In the genomic region with DNA sequence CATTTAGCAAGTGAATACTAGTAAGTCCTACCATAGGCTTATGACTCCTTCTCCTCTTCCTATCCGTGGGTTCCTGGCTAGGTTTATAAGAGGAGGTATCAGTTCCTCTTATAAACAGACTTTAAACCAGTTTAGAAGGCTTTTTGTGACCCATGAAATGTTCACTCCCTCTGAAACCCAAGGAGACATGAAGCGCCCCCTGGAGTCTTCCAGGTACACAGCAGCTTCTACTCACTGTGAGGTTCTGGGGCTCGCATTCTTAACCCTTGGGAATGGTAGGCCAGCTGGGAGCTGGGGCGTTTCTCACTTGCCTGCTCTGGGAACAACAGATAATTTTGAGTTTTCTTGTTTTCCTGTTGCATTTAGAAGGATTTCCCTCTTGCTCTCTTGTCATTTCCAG, we compare ENCODE assay signal across 18 mouse cellular contexts. TPM values are rescaled to one million over a fixed set of nuclear protein-coding genes. Genes with fewer than 3 reads are reported as not detected.
A peak's percentile ranks its signal among the peaks of the same experiment; 100 is the strongest.
DNase-seq lines count a peak whose midpoint lies in the region; ATAC-seq and TF ChIP-seq lines count a peak whose summit lies in the region.
"Had no signal": no experiment of that assay in that cellular context is flagged by ENCODE, and none has a peak within 500 bp of the region (broad histone marks: within the 10 kb centered on the region; RNA-seq: fewer than 3 reads in every experiment).

No protein-coding gene starts in this region.

- no peak for DNase-seq in lung, postnatal 0 days (ENCODE audit: low spot score)
- DNase-seq in lung, postnatal 36 days: no peak
- peak; percentile 32 for DNase-seq in R1 (ENCODE audit: low read depth, low spot score)
- no peak for DNase-seq in midbrain, postnatal 0 days (ENCODE audit: low spot score)
- DNase-seq: adrenal gland, postnatal 25 days; cerebellum, adult 9-10 months; gastrocnemius, postnatal 25 days; heart, postnatal 36 days; kidney, adult 9 months; thymus, adult 2 months had no signal

- no peak overlapping the region for H3K4me2 ChIP-seq in lung, postnatal 0 days (replicated peaks; ENCODE audit: low read depth, low read length)
- H3K4me2 ChIP-seq in midbrain, postnatal 0 days (ENCODE audit: low read depth, low read length, poor library complexity, severe bottlenecking): no peak overlapping the region
- H3K4me2 ChIP-seq: embryonic facial prominence, embryonic 13.5 days; heart, embryonic 11.5 days; lung, embryonic 15.5 days; midbrain, embryonic 15.5 days had no signal

- no peaks in the 10 kb centered on the region for H3K4me1 ChIP-seq in lung, postnatal 0 days (ENCODE audit: insufficient read depth, low read depth, low read length)
- no peaks in the 10 kb centered on the region for H3K4me1 ChIP-seq in midbrain, postnatal 0 days (ENCODE audit: insufficient read depth, low read length)
- H3K4me1 ChIP-seq: embryonic facial prominence, embryonic 13.5 days; forebrain, embryonic 10.5 days; lung, embryonic 15.5 days; midbrain, embryonic 15.5 days had no signal

- H3K4me3 ChIP-seq in lung, postnatal 0 days (ENCODE audit: low read depth, low read length): no peak overlapping the region
- no peak overlapping the region for H3K4me3 ChIP-seq in midbrain, postnatal 0 days (ENCODE audit: low read depth, low read length)
- H3K4me3 ChIP-seq: embryonic facial prominence, embryonic 13.5 days; forebrain, embryonic 10.5 days; lung, embryonic 15.5 days; midbrain, embryonic 15.5 days had no signal

- no peaks in the 10 kb centered on the region for H3K27me3 ChIP-seq in lung, postnatal 0 days (replicated peaks; ENCODE audit: insufficient read depth, low read length)
- H3K27me3 ChIP-seq in midbrain, postnatal 0 days (ENCODE audit: insufficient read depth, low read length): no peaks in the 10 kb centered on the region
- H3K27me3 ChIP-seq: embryonic facial prominence, embryonic 13.5 days; lung, embryonic 15.5 days; midbrain, embryonic 15.5 days had no signal

- H3K9ac ChIP-seq in lung, postnatal 0 days (replicated peaks; ENCODE audit: low read depth): no peak overlapping the region
- H3K9ac ChIP-seq in midbrain, postnatal 0 days (replicated peaks; ENCODE audit: low read length, poor library complexity, severe bottlenecking): no peak overlapping the region
- H3K9ac ChIP-seq: embryonic facial prominence, embryonic 13.5 days; lung, embryonic 15.5 days; midbrain, embryonic 15.5 days had no signal

- H3K9me3 ChIP-seq in lung, postnatal 0 days (ENCODE audit: low read length): no peaks in the 10 kb centered on the region
- H3K9me3 ChIP-seq in midbrain, postnatal 0 days (ENCODE audit: low read length): no peaks in the 10 kb centered on the region
- H3K9me3 ChIP-seq: embryonic facial prominence, embryonic 13.5 days; forebrain, embryonic 10.5 days; lung, embryonic 15.5 days; midbrain, embryonic 15.5 days had no signal

- no peak for ATAC-seq in lung, postnatal 0 days
- ATAC-seq in erythroid progenitor cell, adult 5-6 weeks (replicated peaks; ENCODE audit: low FRiP score, poor library complexity, severe bottlenecking): peak; percentile 82
- ATAC-seq in megakaryocyte-erythroid progenitor cell, adult 5-6 weeks (replicated peaks; ENCODE audit: low FRiP score, low TSS enrichment, poor library complexity, severe bottlenecking): peak; percentile 71
- ATAC-seq in granulocyte monocyte progenitor cell, adult 5-6 weeks (replicated peaks; ENCODE audit: poor library complexity, severe bottlenecking): no peak
- ATAC-seq in midbrain, postnatal 0 days (ENCODE audit: low FRiP score): no peak
- ATAC-seq: midbrain, embryonic 15.5 days had no signal

- peak; percentile 17; the same call in 1 of the 2 replicates for TF ChIP-seq CTCF in lung, postnatal 0 days (IDR thresholded peaks at IDR 0.05)
- TF ChIP-seq CTCF in midbrain, postnatal 0 days (IDR thresholded peaks at IDR 0.05): no peak

- WGBS in lung, postnatal 0 days: 71% methylated on average over 4 of the region's 4 CpGs
- 73% methylated on average over 4 of the region's 4 CpGs for WGBS in midbrain, postnatal 0 days

- H3K36me3 ChIP-seq in lung, postnatal 0 days (ENCODE audit: insufficient read depth, low read length): no peaks in the 10 kb centered on the region
- no peaks in the 10 kb centered on the region for H3K36me3 ChIP-seq in midbrain, postnatal 0 days (ENCODE audit: insufficient read depth, low read length)
- H3K36me3 ChIP-seq: embryonic facial prominence, embryonic 13.5 days; forebrain, embryonic 10.5 days; lung, embryonic 15.5 days; midbrain, embryonic 15.5 days had no signal

- no peak overlapping the region for H3K27ac ChIP-seq in lung, postnatal 0 days (ENCODE audit: low read length)
- no peak overlapping the region for H3K27ac ChIP-seq in midbrain, postnatal 0 days (ENCODE audit: low read depth, low read length)
- H3K27ac ChIP-seq: embryonic facial prominence, embryonic 13.5 days; forebrain, embryonic 10.5 days; lung, embryonic 15.5 days; midbrain, embryonic 15.5 days had no signal

- no peak for TF ChIP-seq EP300 in lung, postnatal 0 days (IDR thresholded peaks at IDR 0.05)

RNA-seq across cellular contexts. Expression of a gene that starts 45.4 kb away (rescaled TPM):
- polyA plus RNA-seq in lung, postnatal 0 days (2015; fragmentation: Nextera tagmentation; extraction: Ambion mirVana): 31.9 and 32.5 TPM in 2 replicates
- total RNA-seq in erythroid progenitor cell, adult 5-6 weeks (2015; ENCODE audit: low replicate concordance): 183 and 280 TPM in 2 replicates
- total RNA-seq in erythroid progenitor cell, adult 5-6 weeks (2017; ENCODE audit: low replicate concordance): 256 and 270 TPM in 2 replicates
- total RNA-seq in megakaryocyte-erythroid progenitor cell, adult 5-6 weeks (2014; fragmentation: Nextera tagmentation): 32.7 and 48.7 TPM in 2 replicates
- total RNA-seq in megakaryocyte-erythroid progenitor cell, adult 5-6 weeks (2017): 78.0 and 82.5 TPM in 2 replicates
- total RNA-seq in granulocyte monocyte progenitor cell, adult 5-6 weeks (2014; fragmentation: Nextera tagmentation): 2.4 and 4.2 TPM in 2 replicates
- total RNA-seq in granulocyte monocyte progenitor cell, adult 5-6 weeks (2017): 7.2 and 16.2 TPM in 2 replicates
- 12.6 and 13.9 TPM in 2 replicates for total RNA-seq in midbrain, postnatal 0 days (2014; rRNA removed)
- 17.9 and 19.6 TPM in 2 replicates for polyA plus RNA-seq in midbrain, postnatal 0 days (2015; fragmentation: Nextera tagmentation; extraction: Ambion mirVana)

Comparison
In these comparisons a context has a peak if more than half of its experiments do, and no peak if none do; other contexts are left out.
1. ATAC-seq: peak in erythroid progenitor cell, adult 5-6 weeks (single experiment) and megakaryocyte-erythroid progenitor cell, adult 5-6 weeks (single experiment); none in lung, postnatal 0 days (single experiment), granulocyte monocyte progenitor cell, adult 5-6 weeks (single experiment) and midbrain, postnatal 0 days (single experiment).